Mouse (Mus musculus): ENCODE measurements around the gene Cdkn1c. TPM values are rescaled to one million over a fixed set of nuclear protein-coding genes. Genes with fewer than 3 reads are reported as not detected.
A peak's percentile ranks its signal among the peaks of the same experiment; 100 is the strongest.

Gene Cdkn1c
- polyA plus RNA-seq, 1 experiment: 10.3 TPM

- WGBS: 48% methylated on average over 60 of the region's 60 CpGs
- H3K4me1 ChIP-seq (replicated peaks; ENCODE audit: control insufficient read depth, insufficient read depth, low read length): peaks cover 18% of the 10 kb centered on the region
- DNase-seq: no peak
- H3K27me3 ChIP-seq (ENCODE audit: control insufficient read depth, insufficient read depth, low read length): peaks cover 19% of the 10 kb centered on the region
- no peaks in the 10 kb centered on the region for H3K36me3 ChIP-seq (ENCODE audit: control insufficient read depth, insufficient read depth, low read length)
- H3K4me3 ChIP-seq (ENCODE audit: control insufficient read depth, insufficient read depth, low read length): peak overlapping the region; percentile 39
- TF ChIP-seq CTCF (IDR thresholded peaks at IDR 0.05; ENCODE audit: borderline replicate concordance, control insufficient read depth, extremely low read depth, insufficient read depth, low read length, poor library complexity) (no peak), POLR2A (IDR thresholded peaks at IDR 0.05; ENCODE audit: control insufficient read depth, extremely low read depth, insufficient read depth, low read length, poor library complexity) (peak; percentile 1; the same call in 1 of the 2 replicates)
- no peak overlapping the region for H3K27ac ChIP-seq (ENCODE audit: control insufficient read depth, insufficient read depth, low read length)
Measured at GRCm38 (mm10) chr7:143460217-143460834, 524 bp downstream of the Cdkn1c start.

DNA sequence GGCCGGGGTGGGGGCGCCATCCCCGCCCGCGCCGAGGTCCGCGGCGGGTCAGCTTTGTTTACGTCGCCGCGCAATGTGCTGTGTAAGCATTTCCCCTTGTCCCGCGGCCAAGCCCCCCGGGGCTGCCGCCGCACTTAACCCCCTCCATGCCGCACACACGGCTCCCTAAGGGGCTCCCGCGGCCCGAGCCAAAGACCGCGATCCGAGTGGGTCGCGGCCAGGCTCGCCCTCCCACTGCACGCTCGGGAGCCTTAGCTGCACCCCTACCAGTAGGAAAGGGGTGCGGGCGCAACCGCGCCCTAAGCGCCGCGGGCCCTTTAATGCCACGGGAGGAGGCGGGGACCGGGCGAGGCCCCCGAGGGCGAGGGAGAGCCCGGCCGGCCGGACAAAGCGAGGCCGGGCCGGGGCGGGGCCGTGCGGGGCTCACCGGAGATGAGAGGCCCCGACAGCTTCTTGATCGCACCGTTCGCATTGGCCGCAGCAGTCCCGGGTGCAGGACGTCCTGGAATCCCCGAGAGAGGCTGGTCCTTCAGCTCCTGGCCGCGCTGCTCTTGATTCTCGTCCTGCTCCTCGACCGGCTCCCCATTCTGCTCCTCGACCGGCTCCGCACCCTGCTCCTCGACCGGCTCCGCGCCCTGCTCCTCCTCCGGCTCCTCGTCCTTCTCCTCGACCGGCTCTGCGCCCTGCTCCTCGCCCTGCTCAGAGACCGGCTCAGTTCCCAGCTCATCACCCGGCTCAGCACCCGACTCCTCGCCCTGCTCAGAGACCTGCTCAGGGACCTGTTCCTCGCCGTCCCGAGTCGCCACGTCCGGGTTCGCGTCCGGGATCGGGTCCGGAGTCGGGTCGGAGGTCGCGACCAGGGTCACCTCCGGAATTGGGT lies 1.3 kb downstream of the Cdkn1c start:
- no peak for DNase-seq
- Histone ChIP-seq H3K4me3 (ENCODE audit: control insufficient read depth, insufficient read depth, low read length) (peak overlapping the region; percentile 1; the same call in 1 of the 2 replicates), H3K36me3 (ENCODE audit: control insufficient read depth, insufficient read depth, low read length) (no peaks in the 10 kb centered on the region), H3K4me1 (replicated peaks; ENCODE audit: control insufficient read depth, insufficient read depth, low read length) (peaks cover 10% of the 10 kb centered on the region), H3K27ac (ENCODE audit: control insufficient read depth, insufficient read depth, low read length) (no peak overlapping the region), H3K27me3 (ENCODE audit: control insufficient read depth, insufficient read depth, low read length) (peaks cover 17% of the 10 kb centered on the region)
- TF ChIP-seq POLR2A (IDR thresholded peaks at IDR 0.05; ENCODE audit: control insufficient read depth, extremely low read depth, insufficient read depth, low read length, poor library complexity) (no peak), CTCF (IDR thresholded peaks at IDR 0.05; ENCODE audit: borderline replicate concordance, control insufficient read depth, extremely low read depth, insufficient read depth, low read length, poor library complexity) (no peak)
- WGBS: 45% methylated on average over 100 of the region's 100 CpGs

DNA sequence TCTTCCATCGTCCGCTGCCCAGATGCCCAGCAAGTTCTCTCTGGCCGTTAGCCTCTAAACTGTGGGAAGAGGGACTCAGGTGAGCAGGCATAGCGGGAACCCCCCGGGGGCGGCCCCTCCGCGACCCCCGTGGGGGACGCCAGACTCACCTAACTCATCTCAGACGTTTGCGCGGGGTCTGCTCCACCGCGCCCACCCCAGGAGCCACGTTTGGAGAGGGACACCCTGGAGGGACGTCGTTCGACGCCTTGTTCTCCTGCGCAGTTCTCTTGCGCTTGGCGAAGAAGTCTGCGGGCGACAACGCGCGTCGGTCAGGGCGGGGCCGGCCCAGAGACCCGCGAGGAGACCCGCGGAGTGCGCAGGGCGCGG lies 1.9 kb downstream of the Cdkn1c start:
- no peak for DNase-seq
- peaks cover 10% of the 10 kb centered on the region; the same call in 1 of the 2 replicates for H3K27me3 ChIP-seq (ENCODE audit: control insufficient read depth, insufficient read depth, low read length)
- H3K4me1 ChIP-seq (replicated peaks; ENCODE audit: control insufficient read depth, insufficient read depth, low read length): peaks cover 9% of the 10 kb centered on the region
- no peak overlapping the region for H3K27ac ChIP-seq (ENCODE audit: control insufficient read depth, insufficient read depth, low read length)
- H3K36me3 ChIP-seq (ENCODE audit: control insufficient read depth, insufficient read depth, low read length): no peaks in the 10 kb centered on the region
- TF ChIP-seq CTCF (IDR thresholded peaks at IDR 0.05; ENCODE audit: borderline replicate concordance, control insufficient read depth, extremely low read depth, insufficient read depth, low read length, poor library complexity) (no peak), POLR2A (IDR thresholded peaks at IDR 0.05; ENCODE audit: control insufficient read depth, extremely low read depth, insufficient read depth, low read length, poor library complexity) (no peak)
- WGBS: 54% methylated on average over 38 of the region's 38 CpGs
- H3K4me3 ChIP-seq (ENCODE audit: control insufficient read depth, insufficient read depth, low read length): no peak overlapping the region

DNA sequence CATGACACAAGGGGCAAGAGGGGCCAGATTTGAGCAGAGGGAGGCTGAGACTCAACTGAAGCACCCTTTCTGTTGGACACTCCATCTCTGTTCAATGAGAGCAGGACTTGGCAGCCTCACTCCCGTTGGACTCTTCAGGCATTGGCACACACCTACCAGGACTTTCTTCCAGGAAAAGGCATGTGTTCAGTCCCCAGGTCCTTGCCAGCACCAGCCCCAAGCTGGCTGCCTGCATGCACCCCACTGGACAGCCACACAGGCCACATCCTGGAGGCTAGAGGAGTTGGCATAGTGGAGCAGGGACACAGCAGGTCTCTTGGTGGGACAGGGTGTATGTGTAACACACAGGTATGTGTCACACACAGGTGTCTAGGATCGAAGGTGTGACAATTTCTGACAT lies 13.7 kb downstream of the Cdkn1c start:
- no peak overlapping the region for H3K27ac ChIP-seq (ENCODE audit: control insufficient read depth, insufficient read depth, low read length)
- no peak for DNase-seq
- H3K36me3 ChIP-seq (ENCODE audit: control insufficient read depth, insufficient read depth, low read length): no peaks in the 10 kb centered on the region
- H3K4me1 ChIP-seq (replicated peaks; ENCODE audit: control insufficient read depth, insufficient read depth, low read length): no peaks in the 10 kb centered on the region
- peaks cover 14% of the 10 kb centered on the region for H3K27me3 ChIP-seq (ENCODE audit: control insufficient read depth, insufficient read depth, low read length)
- no peak overlapping the region for H3K4me3 ChIP-seq (ENCODE audit: control insufficient read depth, insufficient read depth, low read length)
- TF ChIP-seq CTCF (IDR thresholded peaks at IDR 0.05; ENCODE audit: borderline replicate concordance, control insufficient read depth, extremely low read depth, insufficient read depth, low read length, poor library complexity) (no peak), POLR2A (IDR thresholded peaks at IDR 0.05; ENCODE audit: control insufficient read depth, extremely low read depth, insufficient read depth, low read length, poor library complexity) (no peak)
- 77% methylated on average over 2 of the region's 2 CpGs for WGBS

DNA sequence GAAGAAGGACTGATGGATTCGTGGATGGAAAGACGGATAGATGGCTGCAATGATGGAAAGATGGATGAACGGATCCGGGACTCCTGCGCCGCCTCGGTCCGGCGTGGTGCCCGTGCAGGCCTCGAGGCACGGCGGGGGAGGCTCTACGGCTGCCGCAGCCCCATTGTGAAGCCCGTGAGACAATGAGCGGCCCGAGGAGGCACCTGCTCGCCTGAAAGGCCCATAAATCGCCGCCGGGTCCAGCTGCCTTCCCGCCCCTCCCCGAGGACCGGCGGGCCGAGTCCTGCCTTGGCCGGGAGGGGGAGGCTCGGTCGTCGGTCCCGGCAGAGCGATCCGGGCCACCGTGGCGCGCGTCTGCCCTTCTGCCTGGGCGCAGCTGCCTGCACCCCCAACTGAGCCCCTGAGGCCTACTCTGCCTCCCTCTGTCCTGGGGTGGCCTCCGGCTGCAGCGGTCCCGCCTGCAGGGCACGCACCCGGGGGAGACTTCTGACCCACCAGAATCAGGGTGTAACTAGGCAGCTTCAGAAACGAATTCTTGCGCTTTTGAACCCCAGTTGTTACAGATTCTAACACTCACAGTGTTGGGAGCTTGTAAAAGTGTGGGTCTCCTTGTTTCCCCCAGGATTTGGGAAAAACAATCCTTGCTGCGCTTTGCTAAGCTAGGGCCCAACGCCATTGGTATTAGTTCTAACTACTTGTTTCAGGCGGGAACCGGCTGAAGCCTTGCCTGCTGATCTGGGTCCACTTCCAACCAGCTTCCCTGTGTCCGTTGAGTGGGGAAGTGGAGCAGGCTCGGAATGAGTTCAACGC lies 15.0 kb downstream of the Cdkn1c start:
- Histone ChIP-seq H3K27ac (ENCODE audit: control insufficient read depth, insufficient read depth, low read length) (no peak overlapping the region), H3K36me3 (ENCODE audit: control insufficient read depth, insufficient read depth, low read length) (no peaks in the 10 kb centered on the region), H3K27me3 (ENCODE audit: control insufficient read depth, insufficient read depth, low read length) (peaks cover 14% of the 10 kb centered on the region), H3K4me1 (replicated peaks; ENCODE audit: control insufficient read depth, insufficient read depth, low read length) (no peaks in the 10 kb centered on the region), H3K4me3 (ENCODE audit: control insufficient read depth, insufficient read depth, low read length) (no peak overlapping the region)
- 18% methylated on average over 53 of the region's 53 CpGs for WGBS
- TF ChIP-seq CTCF (IDR thresholded peaks at IDR 0.05; ENCODE audit: borderline replicate concordance, control insufficient read depth, extremely low read depth, insufficient read depth, low read length, poor library complexity): no peak
- TF ChIP-seq POLR2A (IDR thresholded peaks at IDR 0.05; ENCODE audit: control insufficient read depth, extremely low read depth, insufficient read depth, low read length, poor library complexity): no peak
- DNase-seq: no peak
